Mouse (Mus musculus): ENCODE data around the gene Smim20.
A peak's percentile ranks its signal among the peaks of the same experiment; 100 is the strongest.

Smim20 gene

DNA sequence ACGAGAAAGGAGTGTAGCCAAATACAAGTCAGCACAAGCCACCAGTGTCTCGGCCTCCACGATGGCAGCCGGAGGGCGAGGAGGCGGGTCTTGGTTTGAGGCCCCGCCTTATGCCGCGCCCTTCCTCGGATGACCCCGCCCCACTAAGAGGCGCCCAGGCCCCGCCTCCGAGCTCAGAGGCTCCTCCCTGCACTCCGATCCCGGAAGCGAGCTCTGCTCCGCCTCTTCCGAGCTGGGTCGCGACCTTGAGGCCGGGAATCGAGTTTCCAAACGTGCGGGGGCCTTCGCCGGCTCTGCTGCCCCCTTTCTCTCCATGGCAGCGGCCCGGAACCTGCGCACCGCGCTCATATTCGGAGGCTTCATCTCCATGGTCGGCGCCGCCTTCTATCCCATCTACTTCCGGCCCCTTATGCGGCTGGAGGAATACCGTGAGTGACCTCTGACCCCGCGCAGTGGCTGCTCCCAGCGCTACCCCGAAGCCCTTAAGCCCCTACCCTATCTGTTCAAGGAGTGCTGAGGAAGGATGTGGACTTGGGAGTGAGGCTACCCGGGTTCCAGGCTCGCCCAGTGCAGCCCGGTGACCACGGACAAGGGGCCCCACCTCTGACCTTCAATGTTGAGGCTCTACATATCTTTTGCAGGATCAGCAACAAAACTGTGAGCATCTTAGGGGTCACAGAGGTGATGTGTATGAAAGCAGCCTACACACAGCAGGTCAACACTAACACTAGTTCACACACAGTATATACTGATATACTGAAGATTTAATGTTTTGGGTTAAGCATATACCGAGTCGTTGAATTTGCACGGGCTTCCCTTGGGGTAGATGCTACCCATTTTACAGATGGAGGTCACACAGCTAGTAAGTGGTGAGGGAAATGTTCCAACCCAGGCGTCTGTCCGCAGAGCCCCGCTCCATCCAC is at the start of gene Smim20:
Smim20 (plus strand) TSS at position 153 of the 923 bp plus-strand sequence.
- peak; percentile 82 for DNase-seq

DNA sequence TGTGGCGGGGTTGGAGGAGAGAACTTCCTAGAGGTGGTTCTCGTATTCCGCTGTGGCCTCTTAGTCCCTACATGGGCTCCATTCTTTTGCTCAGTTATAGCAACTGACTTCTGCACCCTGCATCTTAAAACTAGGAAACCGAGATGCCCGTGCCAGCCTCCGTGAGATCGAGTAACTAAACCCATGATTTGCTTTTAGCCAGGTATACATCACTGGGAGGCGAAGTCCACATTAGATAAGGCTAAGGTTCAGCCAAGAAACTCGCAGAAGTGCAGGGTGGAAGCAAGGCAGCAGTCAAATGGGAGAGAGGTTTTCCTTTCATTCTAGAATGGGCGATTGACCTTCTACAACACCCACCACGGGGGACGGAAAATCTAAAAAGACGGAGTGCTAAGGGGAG is 41.4 kb upstream of the Smim20 start:
- DNase-seq, result no peak

DNA sequence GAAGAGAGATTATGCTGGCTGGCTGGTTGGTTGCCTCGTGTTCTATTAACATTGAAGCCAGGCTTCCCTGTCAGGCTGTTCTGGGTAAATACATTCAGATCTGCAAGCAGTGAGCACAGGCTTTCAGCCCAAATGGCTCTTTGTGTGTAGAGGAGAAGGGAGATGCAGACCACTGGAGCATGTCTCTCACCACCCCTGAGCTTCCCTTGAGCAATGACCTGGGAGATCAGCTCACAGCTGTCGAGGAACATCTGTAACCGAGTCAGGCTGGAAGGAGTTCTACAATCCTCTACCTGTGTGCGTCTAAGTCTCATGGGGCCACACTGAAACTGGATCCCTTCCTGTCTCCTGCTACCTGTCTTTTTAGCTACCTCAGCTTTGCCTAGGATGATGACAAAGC is 36.3 kb upstream of the Smim20 start:
- no peak for DNase-seq

DNA sequence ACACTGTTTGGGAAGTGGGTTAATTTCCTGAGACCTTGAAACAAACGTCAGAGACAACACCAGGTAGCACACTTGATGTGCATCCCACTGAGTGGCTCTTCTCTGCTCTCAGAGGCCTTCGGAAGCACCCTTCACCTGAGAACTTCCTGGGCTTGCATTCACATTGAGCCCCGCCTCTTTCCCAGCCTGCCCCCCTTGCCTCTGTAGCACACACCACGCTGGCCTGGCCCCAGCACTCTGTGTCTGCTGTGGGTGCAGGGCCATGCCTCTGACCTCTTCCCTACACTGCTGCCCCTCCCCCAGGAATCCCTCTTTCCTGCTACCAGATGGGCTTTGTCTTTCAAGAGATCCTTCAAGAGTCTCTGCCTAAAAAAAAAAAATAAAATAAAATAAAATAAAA is 31.3 kb upstream of the Smim20 start:
- DNase-seq, result no peak

DNA sequence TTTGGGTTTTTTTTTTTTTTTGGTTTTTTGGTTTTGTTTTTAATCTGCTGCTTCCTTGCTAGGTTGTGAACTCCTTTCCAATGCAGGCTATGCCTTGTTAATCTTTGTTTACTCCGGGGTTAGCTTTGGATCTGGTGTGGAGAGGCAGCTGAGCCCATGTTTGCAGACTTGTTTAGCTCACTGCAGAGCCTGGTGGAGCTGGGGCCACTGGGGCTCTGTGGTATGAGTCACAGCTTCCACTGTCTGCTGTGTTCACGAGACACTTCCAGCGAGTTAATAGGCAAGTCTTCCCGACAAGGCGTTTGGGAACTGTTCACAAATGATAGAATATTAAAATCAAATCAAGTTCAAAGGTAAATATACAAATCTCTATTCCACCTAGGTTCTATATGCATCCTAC is 30.7 kb upstream of the Smim20 start:
- no peak for DNase-seq

DNA sequence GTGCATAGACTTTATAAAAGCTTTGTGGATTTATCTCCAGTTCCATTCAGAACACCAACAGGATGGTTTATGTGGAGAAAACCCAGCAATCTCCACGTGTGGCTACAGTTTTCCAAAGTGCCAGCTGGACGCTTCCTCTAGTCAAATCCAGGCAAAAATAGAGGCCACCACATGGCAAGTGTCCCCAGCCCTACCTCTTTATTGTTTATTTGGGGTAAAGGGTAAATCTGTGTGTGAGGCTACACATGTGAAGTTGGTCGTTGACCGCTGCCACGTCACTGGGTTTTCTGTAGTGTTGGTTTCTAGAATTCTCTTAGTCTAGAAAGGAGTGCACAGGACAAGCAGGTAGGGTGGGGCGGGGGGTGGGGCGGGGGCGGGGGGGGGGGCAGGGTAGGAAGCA is 30.1 kb upstream of the Smim20 start:
- DNase-seq, result no peak

DNA sequence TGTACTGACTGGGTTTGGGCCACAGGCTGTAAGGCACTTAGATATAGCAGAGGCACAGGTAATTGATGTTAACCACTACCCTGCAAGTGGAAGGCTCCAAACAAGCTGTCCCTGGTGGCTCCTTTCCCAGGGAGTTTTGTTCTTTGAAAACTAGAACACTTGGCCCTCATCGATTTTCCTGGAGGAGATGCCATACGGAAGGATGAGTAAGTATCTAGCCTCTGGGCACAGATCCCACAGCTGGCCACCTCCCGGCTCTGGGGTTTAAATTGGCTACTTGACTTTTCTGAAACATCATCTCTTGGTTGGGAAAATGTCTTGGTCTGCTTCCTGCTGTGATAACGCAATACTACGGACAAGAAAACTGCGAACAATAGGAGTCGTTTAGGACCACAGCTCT is 28.1 kb upstream of the Smim20 start:
- DNase-seq, result no peak

DNA sequence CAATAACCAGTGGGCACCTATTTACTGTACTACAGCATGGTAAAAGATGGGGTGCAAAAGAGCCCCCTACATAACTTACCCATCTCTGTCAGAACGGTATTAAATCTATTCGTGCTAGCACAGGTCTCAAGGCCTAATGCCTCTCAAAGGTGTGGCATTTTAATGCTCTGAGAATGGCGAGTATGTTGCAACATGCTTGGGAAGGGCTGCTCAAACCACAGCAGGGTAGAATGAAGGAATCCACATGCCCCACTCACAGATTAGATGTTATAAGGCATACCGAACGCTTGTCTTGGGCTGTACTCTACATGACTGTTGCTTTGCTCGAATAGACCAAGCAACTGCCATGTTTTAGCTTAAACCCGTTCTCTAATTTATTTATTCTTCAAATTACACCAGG is 27.7 kb upstream of the Smim20 start:
- DNase-seq, result no peak

DNA sequence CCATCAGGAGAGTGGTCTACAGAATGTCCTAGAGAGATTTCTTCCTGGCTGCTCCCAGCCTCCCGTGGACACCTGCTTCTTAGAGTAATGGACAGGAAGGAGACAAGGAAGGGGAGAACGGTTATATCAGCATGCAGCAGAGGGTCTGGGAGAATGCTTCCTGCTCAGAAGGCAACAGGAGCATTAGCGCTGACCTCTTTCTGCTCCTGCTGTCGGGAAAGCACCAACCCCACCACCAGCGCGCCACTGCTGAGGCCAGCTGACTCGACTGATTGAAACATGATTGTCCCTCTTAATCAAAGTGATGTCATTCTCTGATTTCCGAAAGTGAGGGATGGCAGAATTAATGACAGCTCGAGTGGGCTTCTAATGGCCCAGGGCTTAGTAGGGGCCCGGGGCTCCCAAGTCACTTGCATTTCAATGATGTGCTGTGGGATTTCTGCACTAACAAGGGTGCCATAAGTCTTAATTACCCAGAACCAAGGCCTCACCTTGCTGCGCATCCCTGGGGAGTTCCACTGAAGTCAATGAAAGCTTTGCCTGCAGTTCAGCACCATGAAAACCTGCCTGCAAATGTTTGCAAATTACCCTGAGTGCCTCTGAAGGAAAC is 26.9 kb upstream of the Smim20 start:
- DNase-seq, result no peak

DNA sequence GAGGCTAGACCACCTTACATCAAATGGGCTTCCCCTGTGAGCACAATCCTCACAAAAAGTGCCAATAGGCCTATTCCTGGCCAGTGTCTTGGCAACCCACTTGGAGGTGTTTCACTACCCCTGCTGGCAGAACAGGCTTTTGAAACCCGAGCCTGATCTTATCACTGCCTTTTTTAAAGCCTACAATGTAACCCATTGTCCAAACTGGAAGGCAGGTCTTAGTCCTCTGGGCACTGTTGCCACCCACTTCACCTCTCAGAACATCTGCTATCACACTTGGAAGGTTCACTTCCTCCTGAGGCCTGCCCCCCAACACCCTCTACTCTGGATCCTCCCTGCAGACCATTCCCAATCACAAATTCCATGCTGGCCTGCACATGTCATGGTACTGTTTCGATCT is 25.8 kb upstream of the Smim20 start:
- DNase-seq, result no peak

DNA sequence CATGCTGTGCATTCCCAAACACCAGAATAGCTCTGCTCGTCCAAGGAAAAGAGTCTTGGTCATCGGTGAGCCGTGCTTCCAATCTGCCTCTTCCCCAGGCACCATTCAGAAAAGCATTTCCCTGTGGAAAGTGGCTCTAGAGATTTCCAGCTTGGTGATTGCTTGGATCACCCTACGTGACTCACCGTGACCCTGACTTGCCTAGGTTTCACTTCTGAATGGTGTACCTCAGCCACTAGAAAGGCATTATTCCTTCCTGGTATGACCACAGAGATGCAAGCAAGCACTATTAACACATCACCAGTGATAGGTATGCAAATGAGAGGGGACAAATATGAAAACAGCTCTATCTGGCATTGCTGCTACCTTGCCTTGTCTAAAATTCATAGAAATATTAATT is 24.9 kb upstream of the Smim20 start:
- DNase-seq, result no peak

DNA sequence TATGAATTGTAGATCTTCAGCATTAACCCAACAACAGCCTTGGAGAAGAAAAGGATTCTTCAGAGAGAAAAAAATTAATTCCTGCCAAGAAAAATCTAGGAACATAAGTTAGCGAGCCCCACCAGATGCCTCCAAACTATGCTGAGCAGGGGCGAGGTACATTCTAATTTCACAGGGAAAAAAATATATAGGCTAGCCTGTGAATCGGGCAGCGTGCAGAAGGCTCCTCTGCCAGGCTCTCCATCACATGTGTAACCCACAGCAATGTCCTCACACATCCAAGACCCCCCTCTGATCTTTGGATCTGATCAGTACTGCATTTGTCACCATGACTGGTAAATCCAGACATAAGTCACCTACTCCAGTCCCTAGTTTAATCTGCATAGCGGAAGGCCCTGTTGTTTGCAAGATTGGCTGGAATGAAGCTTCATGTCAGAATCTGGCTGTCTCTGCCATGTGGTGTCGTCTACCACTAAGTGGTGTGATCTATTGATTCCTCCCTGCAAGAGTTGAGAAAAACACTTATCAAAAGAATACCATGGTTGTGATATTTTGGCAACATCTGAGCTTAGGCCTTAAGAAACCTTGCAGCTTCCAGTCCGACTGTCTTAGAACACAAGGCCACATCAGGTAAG is 23.9 kb upstream of the Smim20 start:
- no peak for DNase-seq

DNA sequence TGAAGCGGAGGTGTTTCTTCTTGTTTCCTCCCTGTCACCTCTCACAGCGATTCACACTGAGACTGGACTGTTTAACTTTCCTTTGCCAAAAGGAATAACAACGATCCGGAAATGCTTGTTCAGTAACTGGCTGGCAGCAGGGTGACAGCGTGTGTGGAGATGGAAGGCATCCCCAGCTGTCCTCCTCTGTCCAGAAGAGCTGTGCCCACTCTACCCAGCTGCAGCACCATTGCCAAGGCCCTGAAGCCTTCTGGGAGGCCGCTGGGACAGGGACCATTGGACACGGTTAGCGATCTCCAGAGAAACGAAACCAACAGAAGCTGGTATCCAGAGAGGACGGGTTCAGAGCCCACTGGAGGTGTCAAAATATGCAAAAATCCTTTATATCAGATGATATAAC is 22.9 kb upstream of the Smim20 start:
- DNase-seq, result no peak

DNA sequence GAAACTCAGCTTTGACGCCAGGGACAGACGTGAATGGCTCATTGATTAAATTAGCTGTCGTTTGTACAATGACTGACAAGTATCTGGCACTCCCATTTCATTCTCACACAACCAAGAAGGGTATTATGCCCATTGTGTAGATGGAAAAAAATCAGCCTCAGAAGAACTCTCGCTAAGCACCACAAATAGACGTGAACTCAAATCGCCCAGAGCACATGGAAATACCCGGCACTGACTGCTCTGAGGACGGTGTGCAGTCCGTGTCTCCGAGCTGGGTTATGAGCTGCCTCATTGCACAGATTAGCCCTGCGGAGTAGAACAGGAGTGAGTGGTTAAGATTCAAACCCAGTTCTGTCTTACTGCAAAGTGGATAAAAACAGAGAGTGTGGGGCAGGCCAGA is 18.4 kb upstream of the Smim20 start:
- DNase-seq, result no peak

DNA sequence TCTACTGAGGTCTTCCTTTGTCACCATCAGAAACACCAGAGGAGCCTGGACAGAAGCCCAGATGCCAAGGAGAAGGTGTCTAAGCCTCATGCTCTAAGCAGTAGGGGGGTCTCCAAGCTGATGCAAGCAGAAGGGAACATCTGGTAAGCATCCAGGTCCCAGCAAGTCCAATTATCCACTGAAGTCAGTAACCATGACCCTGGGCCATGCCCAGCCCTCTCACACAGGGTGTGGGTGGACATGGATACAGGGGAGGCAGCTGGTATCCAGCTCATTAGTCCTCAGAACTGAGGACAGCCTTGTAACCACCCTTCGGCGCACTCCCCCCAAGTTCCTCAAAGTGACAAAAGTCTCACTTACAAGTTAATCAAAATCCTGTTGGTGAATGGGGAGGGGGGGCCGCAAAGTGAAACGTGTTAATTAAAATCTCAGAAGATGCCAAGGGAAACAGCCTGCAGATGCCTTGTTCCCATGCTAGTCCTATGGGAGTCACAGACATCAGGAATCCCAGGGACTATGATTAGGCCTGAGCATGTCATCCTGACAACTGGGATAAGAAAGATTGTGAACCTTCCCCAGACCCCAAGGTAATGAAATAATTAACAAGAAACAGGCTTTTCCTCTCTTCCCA is 17.3 kb upstream of the Smim20 start:
- DNase-seq, result no peak

DNA sequence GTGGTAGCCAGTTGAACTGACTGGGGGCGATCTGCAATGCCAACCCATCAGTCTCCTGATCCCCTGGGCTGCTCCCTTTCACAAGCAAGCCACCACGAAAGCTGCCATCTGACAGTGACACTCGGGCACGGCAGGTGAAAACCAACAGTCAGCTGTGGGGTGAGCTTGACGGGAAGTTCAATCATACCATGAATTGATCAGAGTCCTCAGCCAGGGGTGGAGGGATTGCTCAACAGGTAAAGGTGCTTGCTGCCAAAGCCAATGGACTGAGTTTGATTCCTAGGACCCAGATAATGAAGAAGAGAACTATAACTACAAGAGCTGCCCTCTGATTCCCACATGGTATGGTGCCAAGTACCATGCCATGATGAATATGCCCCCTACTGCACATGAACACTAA is 12.7 kb upstream of the Smim20 start:
- DNase-seq, result no peak

DNA sequence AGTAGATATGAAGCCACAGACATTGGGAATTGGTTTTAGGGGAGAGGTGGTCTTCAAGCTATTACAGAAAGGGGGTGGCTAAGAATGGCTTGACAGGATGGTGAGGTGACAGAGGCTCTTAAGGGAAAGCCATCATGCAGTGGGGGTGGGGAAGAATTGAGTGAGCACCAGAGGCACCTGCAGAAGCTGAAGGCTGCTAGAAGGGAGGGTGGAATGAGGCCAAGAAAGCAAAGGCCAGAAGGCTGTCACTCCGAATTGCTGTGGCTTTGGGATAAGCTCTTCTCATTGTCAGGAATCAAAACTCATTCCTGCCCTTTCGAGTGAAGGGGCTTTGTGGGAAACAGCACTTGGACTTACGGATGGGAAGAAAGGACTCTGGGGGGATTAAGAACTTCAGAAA is 12.1 kb upstream of the Smim20 start:
- DNase-seq, result no peak

DNA sequence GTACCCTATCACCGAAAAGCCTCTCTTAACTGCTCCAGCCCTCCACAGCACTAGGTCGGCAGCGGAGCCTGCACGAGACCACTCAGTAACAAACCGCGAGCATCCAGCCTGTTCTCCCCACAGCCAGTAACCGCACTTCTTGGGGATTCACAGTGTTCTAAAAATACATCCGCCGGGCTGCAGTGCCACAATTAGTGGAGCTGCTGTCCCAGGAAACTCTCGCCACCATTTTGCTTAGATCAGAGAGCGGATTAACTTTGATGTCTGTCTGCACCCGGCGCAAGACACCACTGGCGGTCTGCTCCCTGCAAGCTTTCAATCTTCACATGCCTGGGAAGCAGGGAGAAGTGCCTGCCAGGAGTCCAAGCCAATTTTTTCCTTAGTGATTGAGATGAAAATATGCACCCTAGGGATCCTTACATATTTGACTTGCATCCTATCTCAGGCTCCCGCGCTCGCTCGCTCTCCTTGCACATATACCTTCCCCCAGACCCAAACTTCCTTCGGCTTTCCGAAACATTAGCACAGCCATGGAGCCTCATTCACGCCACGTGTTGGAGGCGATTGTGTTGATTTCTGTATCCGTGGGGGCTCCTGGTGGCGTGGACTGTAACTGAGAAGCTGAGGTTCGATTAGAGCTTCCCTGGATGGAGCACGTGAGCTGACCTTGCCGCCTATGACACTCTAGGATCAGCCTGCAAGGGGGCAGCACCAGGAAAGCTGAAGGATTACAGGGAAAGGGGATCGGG is 8.7 kb upstream of the Smim20 start:
- no peak for DNase-seq

DNA sequence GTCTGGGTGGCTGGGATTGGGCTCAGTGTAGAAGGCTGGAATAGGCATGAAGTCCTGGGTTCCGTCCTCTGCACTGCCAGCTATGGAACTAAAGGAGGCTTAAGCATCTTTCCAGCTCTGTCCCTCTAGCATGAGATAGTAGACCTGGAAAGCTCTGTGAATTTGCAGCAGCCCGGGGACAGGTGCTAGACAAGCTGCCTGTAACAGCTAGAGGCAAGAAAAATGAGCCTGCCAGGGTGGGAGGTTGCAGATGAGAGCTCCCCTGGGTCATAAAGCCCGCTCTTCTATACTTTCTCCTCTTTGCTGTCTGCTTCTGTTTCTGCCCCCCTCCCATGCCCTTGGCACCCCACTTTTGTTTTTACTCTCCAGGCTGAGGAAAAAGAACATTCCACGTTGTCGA is 7.0 kb upstream of the Smim20 start:
- no peak for DNase-seq

DNA sequence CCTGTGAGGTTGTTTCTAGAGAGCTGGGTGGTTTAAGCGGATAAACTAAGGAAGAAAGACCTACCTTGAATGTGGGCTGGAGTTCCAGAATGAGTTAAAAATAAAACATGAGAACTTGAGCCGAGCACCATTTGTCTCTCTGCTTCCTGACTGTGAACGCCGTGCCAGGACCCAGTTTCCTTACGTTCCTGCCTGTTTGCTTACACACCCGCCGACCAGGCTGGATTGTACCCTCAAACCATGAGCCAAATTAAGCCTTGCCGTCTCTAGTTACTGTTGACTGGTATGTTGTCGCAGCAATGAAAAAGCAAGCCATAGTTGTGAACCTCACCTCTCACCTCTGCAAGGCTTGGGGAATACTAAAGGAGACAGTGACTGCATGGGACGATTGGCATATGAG is 4.9 kb upstream of the Smim20 start:
- DNase-seq, result no peak

DNA sequence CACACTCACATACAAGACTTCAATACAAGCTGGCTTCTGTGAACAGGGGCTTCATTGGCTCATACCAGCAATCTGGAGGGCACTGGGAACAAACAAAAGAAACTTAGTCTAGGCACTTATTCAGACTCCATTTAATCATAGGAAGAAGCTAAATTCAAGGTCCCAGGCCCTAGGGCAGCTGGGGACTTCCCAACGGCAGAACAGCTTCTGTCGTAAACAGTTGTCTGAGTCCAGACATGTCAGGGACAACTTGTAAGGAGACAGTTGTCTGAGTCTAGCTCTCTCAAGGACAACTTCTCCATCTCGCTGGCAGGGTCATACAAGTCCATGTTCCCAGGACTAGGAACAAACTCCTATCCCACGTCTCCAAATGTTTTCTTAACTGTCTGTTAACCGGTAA is 2.8 kb upstream of the Smim20 start:
- no peak for DNase-seq

DNA sequence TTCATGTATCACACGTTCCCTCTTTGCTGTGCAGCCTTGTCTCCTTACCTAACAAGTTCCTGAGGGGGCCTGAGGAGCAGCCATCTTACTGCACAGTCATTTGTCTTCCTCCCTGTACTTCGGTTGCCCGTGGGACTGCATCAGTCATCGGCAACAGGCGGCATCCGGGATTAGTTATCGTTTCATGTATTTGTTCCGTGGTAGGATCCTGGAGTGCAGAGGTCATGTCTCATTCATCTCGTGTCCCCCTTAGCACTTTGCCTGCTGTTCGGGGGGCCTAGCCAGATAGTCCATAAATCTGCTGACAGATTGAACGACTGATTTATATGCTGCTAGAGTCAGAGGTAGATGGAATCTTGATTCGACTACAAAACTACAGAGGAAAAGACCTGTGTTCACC is 1.1 kb upstream of the Smim20 start:
- no peak for DNase-seq

DNA sequence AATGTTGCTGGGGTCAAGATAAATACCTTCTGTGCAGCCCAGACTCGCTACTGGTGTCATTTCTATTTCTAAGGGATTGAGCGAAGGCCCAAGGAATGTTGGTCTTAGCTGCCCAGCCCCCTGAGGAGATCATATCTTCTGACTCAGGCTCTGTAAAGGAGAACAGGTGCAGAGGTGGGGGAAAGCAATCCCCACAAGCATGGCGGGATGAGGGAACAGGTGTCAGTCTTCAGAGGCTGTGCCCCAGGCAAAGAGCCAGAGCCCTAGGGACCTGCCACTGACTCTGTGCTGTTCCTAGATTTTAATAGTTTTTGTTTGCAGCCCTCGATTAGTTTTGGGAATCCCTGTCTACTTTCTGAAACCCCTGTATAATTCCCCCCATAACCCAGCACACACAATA is 702 bp upstream of the Smim20 start:
- no peak for DNase-seq

Measured in cerebellum, adult 11 months (tissue).